Mouse (Mus musculus): ENCODE data around the gene Rgl3. TPM values are rescaled to one million over a fixed set of nuclear protein-coding genes. Genes with fewer than 3 reads are reported as not detected.

Rgl3 gene
- polyA plus RNA-seq, 1 experiment from 2014 or later = 2.5 TPM

- no peaks in the 10 kb centered on the region for H3K27me3 ChIP-seq (replicated peaks; ENCODE audit: control insufficient read depth, insufficient read depth, low read length)
- ATAC-seq = no peak
- peaks cover 20% of the 10 kb centered on the region for H3K36me3 ChIP-seq (ENCODE audit: control insufficient read depth, insufficient read depth)
- H3K9ac ChIP-seq (ENCODE audit: low read depth, low read length) = no peak overlapping the region
- no peak overlapping the region for H3K4me3 ChIP-seq (ENCODE audit: low read depth, low read length)
- no peak overlapping the region for H3K27ac ChIP-seq (ENCODE audit: low read depth, low read length)
- no peaks in the 10 kb centered on the region for H3K4me1 ChIP-seq (replicated peaks; ENCODE audit: control insufficient read depth, insufficient read depth, low read length)
- no peak overlapping the region for H3K4me2 ChIP-seq (replicated peaks; ENCODE audit: low read depth)
- no peak for TF ChIP-seq CTCF (IDR thresholded peaks at IDR 0.05; ENCODE audit: low read depth)
- WGBS = 79% methylated on average over 7 of the region's 7 CpGs
- no peaks in the 10 kb centered on the region for H3K9me3 ChIP-seq (ENCODE audit: control insufficient read depth)
These were observed 28.1 kb upstream of the Rgl3 start for GRCm38 (mm10) chr9:22017208-22017825.

- H3K4me1 ChIP-seq (replicated peaks; ENCODE audit: control insufficient read depth, insufficient read depth, low read length) = no peaks in the 10 kb centered on the region
- no peaks in the 10 kb centered on the region for H3K27me3 ChIP-seq (replicated peaks; ENCODE audit: control insufficient read depth, insufficient read depth, low read length)
- no peak for ATAC-seq
- no peak for TF ChIP-seq CTCF (IDR thresholded peaks at IDR 0.05; ENCODE audit: low read depth)
- no peak overlapping the region for H3K4me2 ChIP-seq (replicated peaks; ENCODE audit: low read depth)
- H3K36me3 ChIP-seq (ENCODE audit: control insufficient read depth, insufficient read depth) = peaks cover 31% of the 10 kb centered on the region
- no peaks in the 10 kb centered on the region for H3K9me3 ChIP-seq (ENCODE audit: control insufficient read depth)
- no peak overlapping the region for H3K9ac ChIP-seq (ENCODE audit: low read depth, low read length)
- WGBS = 77% methylated on average over 10 of the region's 10 CpGs
- H3K27ac ChIP-seq (ENCODE audit: low read depth, low read length) = no peak overlapping the region
- no peak overlapping the region for H3K4me3 ChIP-seq (ENCODE audit: low read depth, low read length)
These were observed 27.0 kb upstream of the Rgl3 start for GRCm38 (mm10) chr9:22016245-22016644.

GRCm38 (mm10) chr9:22012731-22013130 is 23.5 kb upstream of the Rgl3 start:
- no peak for ATAC-seq
- Histone ChIP-seq H3K4me1 (replicated peaks; ENCODE audit: control insufficient read depth, insufficient read depth, low read length) (no peaks in the 10 kb centered on the region), H3K27me3 (replicated peaks; ENCODE audit: control insufficient read depth, insufficient read depth, low read length) (no peaks in the 10 kb centered on the region), H3K27ac (ENCODE audit: low read depth, low read length) (no peak overlapping the region), H3K9ac (ENCODE audit: low read depth, low read length) (no peak overlapping the region), H3K4me3 (ENCODE audit: low read depth, low read length) (no peak overlapping the region), H3K4me2 (replicated peaks; ENCODE audit: low read depth) (no peak overlapping the region), H3K36me3 (ENCODE audit: control insufficient read depth, insufficient read depth) (peaks cover 66% of the 10 kb centered on the region), H3K9me3 (ENCODE audit: control insufficient read depth) (no peaks in the 10 kb centered on the region)
- no peak for TF ChIP-seq CTCF (IDR thresholded peaks at IDR 0.05; ENCODE audit: low read depth)
- 92% methylated on average over 13 of the region's 13 CpGs for WGBS

DNA sequence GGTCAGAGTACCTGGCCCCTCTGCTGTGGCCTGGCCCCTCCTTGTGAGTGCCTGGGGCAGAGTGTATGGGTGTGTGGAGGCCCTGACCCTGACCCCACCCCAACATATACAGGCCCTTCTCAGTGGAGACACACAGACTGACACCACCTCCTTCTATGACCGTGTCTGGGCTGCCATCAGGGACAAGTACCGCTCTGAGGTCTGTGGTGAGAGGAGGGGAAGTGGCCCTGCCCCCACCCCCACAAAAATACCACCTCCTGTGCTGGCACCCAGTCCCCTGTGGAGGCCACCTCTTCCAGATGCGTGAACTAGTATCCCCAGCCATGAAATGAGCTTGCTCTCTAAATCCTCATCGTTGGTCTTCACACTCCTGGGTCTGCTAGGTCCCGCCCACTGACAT is 21.8 kb upstream of the Rgl3 start:
- peaks cover 77% of the 10 kb centered on the region for H3K36me3 ChIP-seq (ENCODE audit: control insufficient read depth, insufficient read depth)
- H3K4me2 ChIP-seq (replicated peaks; ENCODE audit: low read depth) = no peak overlapping the region
- no peak for ATAC-seq
- no peak for TF ChIP-seq CTCF (IDR thresholded peaks at IDR 0.05; ENCODE audit: low read depth)
- WGBS = 86% methylated on average over 5 of the region's 5 CpGs
- H3K9ac ChIP-seq (ENCODE audit: low read depth, low read length) = no peak overlapping the region
- no peak overlapping the region for H3K4me3 ChIP-seq (ENCODE audit: low read depth, low read length)
- H3K27ac ChIP-seq (ENCODE audit: low read depth, low read length) = no peak overlapping the region
- no peaks in the 10 kb centered on the region for H3K27me3 ChIP-seq (replicated peaks; ENCODE audit: control insufficient read depth, insufficient read depth, low read length)
- H3K4me1 ChIP-seq (replicated peaks; ENCODE audit: control insufficient read depth, insufficient read depth, low read length) = no peaks in the 10 kb centered on the region
- no peaks in the 10 kb centered on the region for H3K9me3 ChIP-seq (ENCODE audit: control insufficient read depth)

GRCm38 (mm10) chr9:22004546-22004945 is 15.3 kb upstream of the Rgl3 start:
- no peaks in the 10 kb centered on the region for H3K9me3 ChIP-seq (ENCODE audit: control insufficient read depth)
- ATAC-seq = no peak
- WGBS = 67% methylated on average over 12 of the region's 12 CpGs
- H3K4me3 ChIP-seq (ENCODE audit: low read depth, low read length) = 0 out of 2 replicates have a peak overlapping the region, but pooled peaks have one; percentile 70
- H3K36me3 ChIP-seq (ENCODE audit: control insufficient read depth, insufficient read depth) = peaks cover 49% of the 10 kb centered on the region
- peak overlapping the region; percentile 80 for H3K4me2 ChIP-seq (replicated peaks; ENCODE audit: low read depth)
- no peak for TF ChIP-seq CTCF (IDR thresholded peaks at IDR 0.05; ENCODE audit: low read depth)
- peaks cover 4% of the 10 kb centered on the region for H3K4me1 ChIP-seq (replicated peaks; ENCODE audit: control insufficient read depth, insufficient read depth, low read length)
- no peak overlapping the region for H3K9ac ChIP-seq (ENCODE audit: low read depth, low read length)
- H3K27me3 ChIP-seq (replicated peaks; ENCODE audit: control insufficient read depth, insufficient read depth, low read length) = no peaks in the 10 kb centered on the region
- no peak overlapping the region; the same call in 1 of the 2 replicates for H3K27ac ChIP-seq (ENCODE audit: low read depth, low read length)

DNA sequence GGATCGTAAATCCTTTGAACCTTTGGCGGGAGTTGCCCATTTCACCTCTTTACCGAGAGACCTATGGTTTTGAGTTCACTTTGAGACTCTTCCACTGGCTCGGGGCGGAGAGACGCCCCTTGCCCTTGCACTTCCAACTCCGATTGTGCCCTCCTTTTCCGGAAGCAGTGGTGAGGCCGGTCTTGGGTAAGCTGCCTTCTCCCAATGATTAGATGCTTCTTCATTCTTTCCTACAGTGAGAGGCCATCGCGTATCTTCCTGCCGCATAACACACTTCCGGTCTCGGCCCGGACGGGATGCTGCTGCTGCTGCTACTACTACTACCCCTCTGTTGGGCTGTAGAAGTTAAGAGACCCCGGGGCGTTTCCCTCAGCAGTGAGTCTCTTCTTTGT is 13.9 kb upstream of the Rgl3 start:
- Histone ChIP-seq H3K4me1 (replicated peaks; ENCODE audit: control insufficient read depth, insufficient read depth, low read length) (peaks cover 4% of the 10 kb centered on the region), H3K4me2 (replicated peaks; ENCODE audit: low read depth) (peak overlapping the region; percentile 80), H3K9ac (ENCODE audit: low read depth, low read length) (peak overlapping the region; percentile 59), H3K27ac (ENCODE audit: low read depth, low read length) (peak overlapping the region; percentile 82), H3K36me3 (ENCODE audit: control insufficient read depth, insufficient read depth) (peaks cover 35% of the 10 kb centered on the region), H3K4me3 (ENCODE audit: low read depth, low read length) (peak overlapping the region; percentile 70), H3K27me3 (replicated peaks; ENCODE audit: control insufficient read depth, insufficient read depth, low read length) (no peaks in the 10 kb centered on the region), H3K9me3 (ENCODE audit: control insufficient read depth) (no peaks in the 10 kb centered on the region)
- TF ChIP-seq CTCF (IDR thresholded peaks at IDR 0.05; ENCODE audit: low read depth) = no peak
- under 1% methylated on average over 18 of the region's 18 CpGs for WGBS
- ATAC-seq = peak; percentile 19

Data from intestine, postnatal 0 days (tissue).